25 mouse cellular contexts compared by ENCODE assay signal in genomic region chr19:10936077-10936476, GRCm38 (mm10). TPM values are rescaled to one million over a fixed set of nuclear protein-coding genes. Genes with fewer than 3 reads are reported as not detected.
DNase-seq lines count a peak whose midpoint lies in the region; ATAC-seq and TF ChIP-seq lines count a peak whose summit lies in the region.
"Had no signal": no experiment of that assay in that cellular context is flagged by ENCODE, and none has a peak within 500 bp of the region (broad histone marks: within the 10 kb centered on the region; RNA-seq: fewer than 3 reads in every experiment).

No protein-coding gene starts in this region.

- WGBS in kidney, postnatal 0 days = 87% methylated on average over 5 of the region's 5 CpGs
- 86% methylated on average over 5 of the region's 5 CpGs for WGBS in kidney, embryonic 14.5 days
- 91% methylated on average over 5 of the region's 5 CpGs for WGBS in midbrain, embryonic 11.5 days
- 93% methylated on average over 5 of the region's 5 CpGs for WGBS in midbrain, embryonic 10.5 days
- WGBS in stomach, postnatal 0 days = 90% methylated on average over 5 of the region's 5 CpGs
- 88% methylated on average over 5 of the region's 5 CpGs for WGBS in hindbrain, embryonic 14.5 days

- no peak overlapping the region for H3K9ac ChIP-seq in kidney, postnatal 0 days (ENCODE audit: low read depth, low read length)
- H3K9ac ChIP-seq in kidney, embryonic 14.5 days (ENCODE audit: low read depth, low read length) = no peak overlapping the region
- H3K9ac ChIP-seq in midbrain, embryonic 11.5 days (ENCODE audit: low read length) = no peak overlapping the region
- no peak overlapping the region for H3K9ac ChIP-seq in stomach, postnatal 0 days (ENCODE audit: low read length)
- no peak overlapping the region for H3K9ac ChIP-seq in hindbrain, embryonic 14.5 days
- H3K9ac ChIP-seq: embryonic facial prominence, embryonic 15.5 days; forebrain, embryonic 12.5 days; hindbrain, embryonic 13.5 days; midbrain, embryonic 15.5 days had no signal

- DNase-seq in kidney, postnatal 0 days (ENCODE audit: low spot score) = no peak
- peak; percentile 77 for DNase-seq in midbrain, embryonic 11.5 days (ENCODE audit: low spot score, missing footprints)
- DNase-seq in midbrain, embryonic 10.5 days (ENCODE audit: low spot score) = no peak
- no peak for DNase-seq in G1E (ENCODE audit: low spot score)
- DNase-seq in stomach, postnatal 0 days (ENCODE audit: low spot score) = no peak
- DNase-seq in hindbrain, embryonic 14.5 days (ENCODE audit: low spot score) = no peak
- DNase-seq in urinary bladder, postnatal 14 days (ENCODE audit: low spot score) = no peak
- DNase-seq: adrenal gland, postnatal 36 days; cerebellum, postnatal 10 days; heart, postnatal 10 days; kidney, adult 8-10 months; layer of hippocampus, postnatal 36 days; liver, embryonic 13.5 days; lung, postnatal 14 days; retina, postnatal 1 day; right cerebral cortex, postnatal 4 days; thymus, adult 18-20 months had no signal

- TF ChIP-seq EP300 in stomach, postnatal 0 days (optimal IDR thresholded peaks at IDR 0.05) = no peak

- H3K4me1 ChIP-seq in kidney, postnatal 0 days (replicated peaks; ENCODE audit: insufficient read depth, low read length) = peaks cover 10% of the 10 kb centered on the region
- 0 out of 2 replicates have a peak, but pooled peaks cover 3% of the 10 kb centered on the region for H3K4me1 ChIP-seq in kidney, embryonic 14.5 days (ENCODE audit: control insufficient read depth, insufficient read depth, low read length)
- H3K4me1 ChIP-seq in midbrain, embryonic 11.5 days (ENCODE audit: control insufficient read depth, insufficient read depth, low read length) = peaks cover 7% of the 10 kb centered on the region
- H3K4me1 ChIP-seq in midbrain, embryonic 10.5 days = peaks cover 27% of the 10 kb centered on the region
- peaks cover 10% of the 10 kb centered on the region for H3K4me1 ChIP-seq in G1E (ENCODE audit: insufficient read depth, low read depth, low read length)
- peaks cover 3% of the 10 kb centered on the region for H3K4me1 ChIP-seq in stomach, postnatal 0 days (replicated peaks; ENCODE audit: control insufficient read depth, insufficient read depth)
- peaks cover 6% of the 10 kb centered on the region for H3K4me1 ChIP-seq in hindbrain, embryonic 14.5 days (replicated peaks; ENCODE audit: control insufficient read depth, insufficient read depth, low read length)

- no peak overlapping the region for H3K27ac ChIP-seq in kidney, postnatal 0 days
- no peak overlapping the region for H3K27ac ChIP-seq in kidney, embryonic 14.5 days (ENCODE audit: low read depth, low read length)
- H3K27ac ChIP-seq in midbrain, embryonic 11.5 days (ENCODE audit: low read depth, low read length) = no peak overlapping the region
- no peak overlapping the region for H3K27ac ChIP-seq in midbrain, embryonic 10.5 days (replicated peaks)
- H3K27ac ChIP-seq in stomach, postnatal 0 days (replicated peaks) = no peak overlapping the region
- H3K27ac ChIP-seq in hindbrain, embryonic 14.5 days = no peak overlapping the region
- H3K27ac ChIP-seq: embryonic facial prominence, embryonic 15.5 days; forebrain, embryonic 12.5 days; hindbrain, embryonic 13.5 days; liver, embryonic 13.5 days; midbrain, embryonic 15.5 days had no signal

- H3K27me3 ChIP-seq in kidney, postnatal 0 days (ENCODE audit: insufficient read depth, low read length) = no peaks in the 10 kb centered on the region
- no peaks in the 10 kb centered on the region for H3K27me3 ChIP-seq in kidney, embryonic 14.5 days (ENCODE audit: control insufficient read depth, insufficient read depth, low read length)
- H3K27me3 ChIP-seq in midbrain, embryonic 11.5 days (ENCODE audit: control insufficient read depth, insufficient read depth, low read length) = no peaks in the 10 kb centered on the region
- H3K27me3 ChIP-seq in midbrain, embryonic 10.5 days (ENCODE audit: low read depth, poor library complexity, severe bottlenecking) = peaks cover 31% of the 10 kb centered on the region
- H3K27me3 ChIP-seq in G1E (ENCODE audit: insufficient read depth, low read length) = peaks cover 24% of the 10 kb centered on the region
- H3K27me3 ChIP-seq in stomach, postnatal 0 days (ENCODE audit: control insufficient read depth, insufficient read depth, low read length) = no peaks in the 10 kb centered on the region
- H3K27me3 ChIP-seq in hindbrain, embryonic 14.5 days (ENCODE audit: control insufficient read depth, insufficient read depth, low read length) = no peaks in the 10 kb centered on the region
- H3K27me3 ChIP-seq: embryonic facial prominence, embryonic 15.5 days; hindbrain, embryonic 13.5 days; liver, embryonic 13.5 days; midbrain, embryonic 15.5 days had no signal

- no peak overlapping the region for H3K4me2 ChIP-seq in kidney, postnatal 0 days (ENCODE audit: low read length)
- no peak overlapping the region for H3K4me2 ChIP-seq in kidney, embryonic 14.5 days (replicated peaks; ENCODE audit: low read depth, low read length)
- no peak overlapping the region for H3K4me2 ChIP-seq in midbrain, embryonic 11.5 days
- H3K4me2 ChIP-seq in stomach, postnatal 0 days (replicated peaks; ENCODE audit: low read depth) = no peak overlapping the region
- H3K4me2 ChIP-seq in hindbrain, embryonic 14.5 days (replicated peaks) = no peak overlapping the region
- H3K4me2 ChIP-seq: embryonic facial prominence, embryonic 15.5 days; forebrain, embryonic 12.5 days; hindbrain, embryonic 13.5 days; midbrain, embryonic 15.5 days had no signal

- H3K9me3 ChIP-seq in kidney, postnatal 0 days (replicated peaks; ENCODE audit: low read length) = no peaks in the 10 kb centered on the region
- no peaks in the 10 kb centered on the region for H3K9me3 ChIP-seq in kidney, embryonic 14.5 days (ENCODE audit: control insufficient read depth, low read length)
- H3K9me3 ChIP-seq in midbrain, embryonic 11.5 days (ENCODE audit: control insufficient read depth, low read length) = no peaks in the 10 kb centered on the region
- no peaks in the 10 kb centered on the region; the same call in 1 of the 2 replicates for H3K9me3 ChIP-seq in midbrain, embryonic 10.5 days (replicated peaks)
- peaks cover 11% of the 10 kb centered on the region for H3K9me3 ChIP-seq in G1E (replicated peaks)
- H3K9me3 ChIP-seq in stomach, postnatal 0 days (ENCODE audit: control insufficient read depth, low read length) = no peaks in the 10 kb centered on the region
- H3K9me3 ChIP-seq in hindbrain, embryonic 14.5 days (ENCODE audit: control insufficient read depth, low read length) = no peaks in the 10 kb centered on the region
- H3K9me3 ChIP-seq: embryonic facial prominence, embryonic 15.5 days; heart, embryonic 10.5 days; hindbrain, embryonic 13.5 days; liver, embryonic 13.5 days; midbrain, embryonic 15.5 days had no signal

- TF ChIP-seq CTCF in kidney, postnatal 0 days (IDR thresholded peaks at IDR 0.05; ENCODE audit: low read depth) = peak; percentile 27; the same call in 1 of the 2 replicates
- TF ChIP-seq CTCF in G1E (IDR thresholded peaks at IDR 0.05; ENCODE audit: low read depth, low read length) = peak; percentile 26; the same call in 1 of the 2 replicates
- TF ChIP-seq CTCF in stomach, postnatal 0 days (IDR thresholded peaks at IDR 0.05; ENCODE audit: low read depth) = peak; percentile 36; the same call in 1 of the 2 replicates

- ATAC-seq in kidney, postnatal 0 days (replicated peaks; ENCODE audit: low FRiP score, low read depth) = no peak
- ATAC-seq in kidney, embryonic 14.5 days (ENCODE audit: low FRiP score, low TSS enrichment) = no peak
- no peak for ATAC-seq in midbrain, embryonic 11.5 days (ENCODE audit: low FRiP score)
- no peak for ATAC-seq in G1E (ENCODE audit: extremely low read depth, insufficient number of reproducible peaks, low FRiP score, poor library complexity, severe bottlenecking)
- ATAC-seq in stomach, postnatal 0 days (ENCODE audit: low FRiP score, low TSS enrichment) = no peak
- no peak for ATAC-seq in hindbrain, embryonic 14.5 days (ENCODE audit: low FRiP score)
- ATAC-seq: midbrain, embryonic 15.5 days; Patski had no signal

- no peaks in the 10 kb centered on the region for H3K36me3 ChIP-seq in kidney, postnatal 0 days (ENCODE audit: insufficient read depth, low read length)
- H3K36me3 ChIP-seq in kidney, embryonic 14.5 days (ENCODE audit: control insufficient read depth, insufficient read depth, low read length) = no peaks in the 10 kb centered on the region
- H3K36me3 ChIP-seq in midbrain, embryonic 11.5 days (ENCODE audit: control insufficient read depth, insufficient read depth, low read length) = no peaks in the 10 kb centered on the region
- no peaks in the 10 kb centered on the region for H3K36me3 ChIP-seq in midbrain, embryonic 10.5 days
- H3K36me3 ChIP-seq in G1E (replicated peaks) = peaks cover 14% of the 10 kb centered on the region
- no peaks in the 10 kb centered on the region for H3K36me3 ChIP-seq in stomach, postnatal 0 days (ENCODE audit: control insufficient read depth, insufficient read depth, low read length)
- H3K36me3 ChIP-seq in hindbrain, embryonic 14.5 days (replicated peaks; ENCODE audit: control insufficient read depth, insufficient read depth) = no peaks in the 10 kb centered on the region
- H3K36me3 ChIP-seq: embryonic facial prominence, embryonic 15.5 days; forebrain, embryonic 12.5 days; heart, embryonic 10.5 days; hindbrain, embryonic 13.5 days; liver, embryonic 13.5 days; midbrain, embryonic 15.5 days had no signal

- H3K4me3 ChIP-seq in kidney, postnatal 0 days (replicated peaks; ENCODE audit: low read depth, low read length) = no peak overlapping the region
- H3K4me3 ChIP-seq in kidney, embryonic 14.5 days (ENCODE audit: low read length) = no peak overlapping the region
- H3K4me3 ChIP-seq in midbrain, embryonic 11.5 days (ENCODE audit: low read depth, low read length) = no peak overlapping the region
- H3K4me3 ChIP-seq in midbrain, embryonic 10.5 days = no peak overlapping the region
- H3K4me3 ChIP-seq in G1E (ENCODE audit: low read depth, low read length) = no peak overlapping the region
- no peak overlapping the region for H3K4me3 ChIP-seq in stomach, postnatal 0 days (ENCODE audit: low read depth, low read length)
- H3K4me3 ChIP-seq in hindbrain, embryonic 14.5 days (replicated peaks; ENCODE audit: low read length) = no peak overlapping the region
- H3K4me3 ChIP-seq: embryonic facial prominence, embryonic 15.5 days; forebrain, embryonic 12.5 days; heart, embryonic 10.5 days; hindbrain, embryonic 13.5 days; liver, embryonic 13.5 days; midbrain, embryonic 15.5 days had no signal

RNA-seq across cellular contexts. Expression of gene Ptgdr2, which starts 0.9 kb away (rescaled TPM):
- not detected in 2 replicates for polyA plus RNA-seq in kidney, postnatal 0 days (2015; fragmentation: Nextera tagmentation; extraction: Ambion mirVana)
- not detected in 2 replicates for polyA plus RNA-seq in kidney, embryonic 14.5 days (2014; fragmentation: Nextera tagmentation; extraction: Ambion mirVana)
- polyA plus RNA-seq in midbrain, embryonic 11.5 days (2014; fragmentation: Nextera tagmentation; extraction: Ambion mirVana) = 0.05 and 0.12 TPM in 2 replicates
- 0.04 and 0.09 TPM in 2 replicates for polyA plus RNA-seq in midbrain, embryonic 10.5 days (2016; fragmentation: Nextera tagmentation; extraction: Ambion mirVana)
- total RNA-seq in G1E (2014; fragmentation: Nextera tagmentation) (not detected in 2 replicates), G1E (2017) (0.12 TPM in 1 of 2 replicates, not detected in the other)
- polyA plus RNA-seq in G1E (2012) = not detected in 2 replicates
- 0.06 and 0.07 TPM in 2 replicates for polyA plus RNA-seq in stomach, postnatal 0 days (2015; fragmentation: Nextera tagmentation; extraction: Ambion mirVana)
- 0.23 and 0.24 TPM in 2 replicates for polyA plus RNA-seq in hindbrain, embryonic 14.5 days (2014; fragmentation: Nextera tagmentation; extraction: Ambion mirVana)
- total RNA-seq: adrenal gland, postnatal 36 days had no signal
- polyA plus RNA-seq: liver, embryonic 13.5 days had no signal

RNA-seq across cellular contexts. Expression of gene Ccdc86, which starts 13.0 kb away (rescaled TPM):
- polyA plus RNA-seq in kidney, postnatal 0 days (2015; fragmentation: Nextera tagmentation; extraction: Ambion mirVana) = 22.9 and 23.2 TPM in 2 replicates
- polyA plus RNA-seq in kidney, embryonic 14.5 days (2014; fragmentation: Nextera tagmentation; extraction: Ambion mirVana) = 26.0 and 32.7 TPM in 2 replicates
- 20.0 and 22.5 TPM in 2 replicates for polyA plus RNA-seq in midbrain, embryonic 11.5 days (2014; fragmentation: Nextera tagmentation; extraction: Ambion mirVana)
- 31.1 and 39.2 TPM in 2 replicates for polyA plus RNA-seq in midbrain, embryonic 10.5 days (2016; fragmentation: Nextera tagmentation; extraction: Ambion mirVana)
- total RNA-seq in G1E (2014; fragmentation: Nextera tagmentation) = 18.8 and 21.2 TPM in 2 replicates
- 10.0 and 10.1 TPM in 2 replicates for total RNA-seq in G1E (2017)
- polyA plus RNA-seq in G1E (2012) = 45.7 and 51.6 TPM in 2 replicates
- 13.9 and 15.4 TPM in 2 replicates for polyA plus RNA-seq in stomach, postnatal 0 days (2015; fragmentation: Nextera tagmentation; extraction: Ambion mirVana)
- 11.6 and 12.8 TPM in 2 replicates for polyA plus RNA-seq in hindbrain, embryonic 14.5 days (2014; fragmentation: Nextera tagmentation; extraction: Ambion mirVana)

RNA-seq across cellular contexts. Expression of gene Zp1, which starts 15.6 kb away (rescaled TPM):
- not detected in 2 replicates for polyA plus RNA-seq in kidney, postnatal 0 days (2015; fragmentation: Nextera tagmentation; extraction: Ambion mirVana)
- polyA plus RNA-seq in kidney, embryonic 14.5 days (2014; fragmentation: Nextera tagmentation; extraction: Ambion mirVana) = not detected in 2 replicates
- polyA plus RNA-seq in midbrain, embryonic 11.5 days (2014; fragmentation: Nextera tagmentation; extraction: Ambion mirVana) = 0.22 TPM in 1 of 2 replicates, not detected in the other
- not detected in 2 replicates for polyA plus RNA-seq in midbrain, embryonic 10.5 days (2016; fragmentation: Nextera tagmentation; extraction: Ambion mirVana)
- total RNA-seq in G1E (2014; fragmentation: Nextera tagmentation) (not detected in 2 replicates), G1E (2017) (not detected in 2 replicates)
- polyA plus RNA-seq in G1E (2012) = 0.03 TPM in 1 of 2 replicates, not detected in the other
- 0.08 and 0.17 TPM in 2 replicates for polyA plus RNA-seq in stomach, postnatal 0 days (2015; fragmentation: Nextera tagmentation; extraction: Ambion mirVana)
- polyA plus RNA-seq in hindbrain, embryonic 14.5 days (2014; fragmentation: Nextera tagmentation; extraction: Ambion mirVana) = 0.30 and 0.47 TPM in 2 replicates
- total RNA-seq: adrenal gland, postnatal 36 days; heart, postnatal 10 days; layer of hippocampus, postnatal 36 days; left cerebral cortex, postnatal 36 days had no signal
- polyA plus RNA-seq: embryonic facial prominence, embryonic 15.5 days; forebrain, embryonic 12.5 days; heart, embryonic 10.5 days; hindbrain, embryonic 13.5 days; liver, embryonic 13.5 days had no signal

RNA-seq across cellular contexts. Expression of gene Ms4a10, which starts 38.4 kb away (rescaled TPM):
- 0.22 and 0.45 TPM in 2 replicates for polyA plus RNA-seq in kidney, postnatal 0 days (2015; fragmentation: Nextera tagmentation; extraction: Ambion mirVana)
- not detected in 2 replicates for polyA plus RNA-seq in kidney, embryonic 14.5 days (2014; fragmentation: Nextera tagmentation; extraction: Ambion mirVana)
- not detected in 2 replicates for polyA plus RNA-seq in midbrain, embryonic 11.5 days (2014; fragmentation: Nextera tagmentation; extraction: Ambion mirVana)
- not detected in 2 replicates for polyA plus RNA-seq in midbrain, embryonic 10.5 days (2016; fragmentation: Nextera tagmentation; extraction: Ambion mirVana)
- total RNA-seq in G1E (2014; fragmentation: Nextera tagmentation) = not detected in 2 replicates
- total RNA-seq in G1E (2017) = not detected in 2 replicates
- 0.05 TPM in 1 of 2 replicates, not detected in the other for polyA plus RNA-seq in G1E (2012)
- polyA plus RNA-seq in stomach, postnatal 0 days (2015; fragmentation: Nextera tagmentation; extraction: Ambion mirVana) = 0.13 TPM in 1 of 2 replicates, not detected in the other
- polyA plus RNA-seq in hindbrain, embryonic 14.5 days (2014; fragmentation: Nextera tagmentation; extraction: Ambion mirVana) = not detected in 2 replicates
- total RNA-seq: heart, postnatal 10 days; layer of hippocampus, postnatal 36 days; left cerebral cortex, postnatal 36 days had no signal
- polyA plus RNA-seq: forebrain, embryonic 12.5 days; hindbrain, embryonic 13.5 days; liver, embryonic 13.5 days; midbrain, embryonic 15.5 days; Patski had no signal

RNA-seq across cellular contexts. Expression of gene Prpf19, which starts 41.0 kb away (rescaled TPM):
- 30.6 and 35.2 TPM in 2 replicates for polyA plus RNA-seq in kidney, postnatal 0 days (2015; fragmentation: Nextera tagmentation; extraction: Ambion mirVana)
- 61.0 and 75.7 TPM in 2 replicates for polyA plus RNA-seq in kidney, embryonic 14.5 days (2014; fragmentation: Nextera tagmentation; extraction: Ambion mirVana)
- polyA plus RNA-seq in midbrain, embryonic 11.5 days (2014; fragmentation: Nextera tagmentation; extraction: Ambion mirVana) = 52.7 and 58.4 TPM in 2 replicates
- 35.8 and 37.2 TPM in 2 replicates for polyA plus RNA-seq in midbrain, embryonic 10.5 days (2016; fragmentation: Nextera tagmentation; extraction: Ambion mirVana)
- total RNA-seq in G1E (2014; fragmentation: Nextera tagmentation) = 79.4 and 88.8 TPM in 2 replicates
- total RNA-seq in G1E (2017) = 192 and 250 TPM in 2 replicates
- polyA plus RNA-seq in G1E (2012) = 81.9 and 89.0 TPM in 2 replicates
- 17.6 and 19.5 TPM in 2 replicates for polyA plus RNA-seq in stomach, postnatal 0 days (2015; fragmentation: Nextera tagmentation; extraction: Ambion mirVana)
- 33.4 and 41.5 TPM in 2 replicates for polyA plus RNA-seq in hindbrain, embryonic 14.5 days (2014; fragmentation: Nextera tagmentation; extraction: Ambion mirVana)
